Mouse (Mus musculus): ENCODE measurements around the gene 1700030K09Rik.

- no peak for TF ChIP-seq CTCF (IDR thresholded peaks at IDR 0.05; ENCODE audit: low read depth)
- no peak for TF ChIP-seq EP300 (IDR thresholded peaks at IDR 0.05; ENCODE audit: low read depth)
Observed at GRCm38 (mm10) chr8:72434952-72435351, 8.7 kb upstream of the 1700030K09Rik start.
